Mouse (Mus musculus): ENCODE results near the gene Ttc8. TPM values are rescaled to one million over a fixed set of nuclear protein-coding genes. Genes with fewer than 3 reads are reported as not detected.
"Not testable (repeated sequence)": the region's sequence is repeated elsewhere in the genome, so short reads cannot be mapped to it uniquely, and the experiment has no call there.

The Ttc8 gene
- polyA plus RNA-seq, 1 experiment from 2014 or later, result 43.4 TPM

DNA sequence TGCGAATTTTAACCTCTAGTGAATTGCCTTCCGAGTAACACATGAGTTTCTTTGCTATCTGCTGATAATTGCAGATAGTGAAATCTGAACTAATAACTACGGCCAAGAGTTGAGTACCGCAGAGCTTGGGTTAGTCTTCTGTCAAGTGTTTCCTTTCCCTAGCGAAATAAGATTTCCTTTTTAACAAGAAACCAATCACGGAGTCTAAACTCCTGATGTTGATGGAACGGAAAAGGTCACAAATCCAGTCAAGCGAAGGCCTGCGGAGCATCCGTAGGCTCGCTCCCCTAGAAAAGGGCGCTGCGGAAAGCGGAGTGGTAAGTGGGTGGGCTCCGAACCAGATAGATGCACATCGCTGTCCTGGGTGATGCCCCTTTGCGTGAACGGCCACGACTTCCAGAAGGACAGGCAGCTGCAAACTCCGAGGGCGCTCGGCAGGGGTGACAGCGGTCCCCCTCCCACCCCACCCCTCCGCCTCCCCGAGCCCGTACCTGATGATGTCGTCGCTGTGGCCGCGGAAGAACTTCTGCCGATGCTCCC is 20.0 kb upstream of the Ttc8 start:
- peak overlapping the region; percentile 64 for H3K4me2 ChIP-seq (replicated peaks; ENCODE audit: low read depth, low read length)
- H3K27ac ChIP-seq (ENCODE audit: low read depth, low read length), result peak overlapping the region; percentile 82
- H3K9me3 ChIP-seq (ENCODE audit: control insufficient read depth, low read length), result no peaks in the 10 kb centered on the region
- H3K9ac ChIP-seq (ENCODE audit: low read depth, low read length), result peak overlapping the region; percentile 60
- no peaks in the 10 kb centered on the region for H3K27me3 ChIP-seq (ENCODE audit: control insufficient read depth, insufficient read depth, low read length)
- 2% methylated on average over 31 of the region's 31 CpGs for WGBS
- DNase-seq (ENCODE audit: low spot score) (peak; percentile 67), ATAC-seq (ENCODE audit: low FRiP score) (peak; percentile 49)
- H3K4me1 ChIP-seq (replicated peaks; ENCODE audit: control insufficient read depth, insufficient read depth, low read length), result no peaks in the 10 kb centered on the region
- no peaks in the 10 kb centered on the region for H3K36me3 ChIP-seq (ENCODE audit: control insufficient read depth, insufficient read depth, low read length)
- peak overlapping the region; percentile 69 for H3K4me3 ChIP-seq (ENCODE audit: low read depth, low read length)

DNA sequence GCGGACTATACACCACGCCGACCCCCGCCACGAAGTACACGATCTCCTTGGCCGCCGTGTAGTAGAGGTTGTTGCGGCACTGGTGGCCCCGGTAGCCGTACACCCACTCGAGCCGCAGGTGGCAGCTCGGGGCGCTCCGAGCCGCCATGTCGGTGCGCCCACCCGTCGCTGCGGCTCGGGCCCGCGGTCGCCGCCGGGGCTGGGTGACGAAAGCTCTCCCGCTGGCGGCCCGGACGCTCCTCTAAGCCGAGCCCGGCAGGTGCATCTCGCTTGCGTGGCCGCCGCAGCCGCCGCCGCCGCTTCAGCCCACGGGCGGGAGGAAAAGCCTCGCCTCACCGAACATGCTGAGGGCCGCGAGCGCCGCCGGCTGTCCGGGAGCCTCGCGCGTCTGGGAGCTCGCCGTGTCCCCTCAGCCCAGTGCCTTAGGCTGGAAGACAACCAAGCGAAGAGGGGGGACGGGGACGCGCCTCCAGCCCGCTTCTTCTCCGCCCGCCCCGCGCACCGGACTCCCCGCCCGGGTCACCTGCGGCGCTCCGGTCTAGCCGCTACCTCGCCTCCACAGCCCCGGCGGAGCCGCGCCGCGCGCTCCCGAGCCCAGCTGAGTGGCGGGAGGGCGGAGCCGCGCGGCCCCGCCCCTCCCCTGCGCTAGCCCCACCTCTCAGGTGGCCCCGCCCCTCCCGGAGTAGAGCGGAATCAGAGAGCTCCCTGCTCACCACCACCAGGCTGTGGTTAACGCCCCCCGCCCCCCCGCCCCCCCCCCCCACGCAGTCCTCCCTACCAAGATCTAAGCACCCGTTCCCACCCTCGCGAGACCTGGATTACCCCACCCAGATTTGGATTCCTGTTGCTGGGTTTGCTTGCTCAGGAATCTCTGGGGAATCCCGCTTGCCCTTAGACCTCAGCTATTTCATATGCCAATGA is 19.2 kb upstream of the Ttc8 start, which contains the start of gene Eml5:
Gene Eml5 (minus strand): TSS at position 604 of the 921 bp plus-strand sequence.
- H3K9ac ChIP-seq (ENCODE audit: low read depth, low read length), result peak within 1 kb of the TSS; percentile 60
- no peaks in the 10 kb centered on the region for H3K9me3 ChIP-seq (ENCODE audit: control insufficient read depth, low read length)
- no peaks in the 10 kb centered on the region for H3K27me3 ChIP-seq (ENCODE audit: control insufficient read depth, insufficient read depth, low read length)
- H3K4me2 ChIP-seq (replicated peaks; ENCODE audit: low read depth, low read length), result peak within 1 kb of the TSS; percentile 64
- WGBS, result under 1% methylated on average over 57 of the region's 101 CpGs
- DNase-seq (ENCODE audit: low spot score) (peak; percentile 92), ATAC-seq (ENCODE audit: low FRiP score) (peak; percentile 92)
- no peaks in the 10 kb centered on the region for H3K4me1 ChIP-seq (replicated peaks; ENCODE audit: control insufficient read depth, insufficient read depth, low read length)
- no peaks in the 10 kb centered on the region for H3K36me3 ChIP-seq (ENCODE audit: control insufficient read depth, insufficient read depth, low read length)
- peak within 1 kb of the TSS; percentile 69 for H3K4me3 ChIP-seq (ENCODE audit: low read depth, low read length)
- peak within 1 kb of the TSS; percentile 82 for H3K27ac ChIP-seq (ENCODE audit: low read depth, low read length)

DNA sequence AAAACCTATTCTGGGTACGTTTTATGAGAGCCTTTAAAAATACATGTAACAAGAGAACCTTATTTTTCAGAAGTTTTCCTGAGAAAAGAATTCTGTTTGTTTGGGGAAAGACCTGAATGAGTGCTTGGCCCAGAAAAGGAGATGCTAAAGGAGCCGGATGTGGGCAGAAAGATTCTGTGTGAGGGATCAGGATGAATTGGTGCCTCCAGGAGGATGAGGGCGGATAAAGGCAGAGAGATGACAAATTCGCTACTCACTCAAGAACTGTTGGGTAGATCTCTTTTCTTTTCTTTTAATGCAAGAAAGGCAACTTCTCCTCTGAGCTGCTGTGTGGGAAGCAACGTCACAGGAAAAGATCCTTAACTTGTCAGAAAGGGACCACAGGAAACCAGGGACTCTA is 14.9 kb upstream of the Ttc8 start:
- Histone ChIP-seq H3K4me2 (replicated peaks; ENCODE audit: low read depth, low read length) (no peak overlapping the region), H3K9ac (ENCODE audit: low read depth, low read length) (no peak overlapping the region), H3K4me1 (replicated peaks; ENCODE audit: control insufficient read depth, insufficient read depth, low read length) (no peaks in the 10 kb centered on the region), H3K27me3 (ENCODE audit: control insufficient read depth, insufficient read depth, low read length) (no peaks in the 10 kb centered on the region), H3K36me3 (ENCODE audit: control insufficient read depth, insufficient read depth, low read length) (no peaks in the 10 kb centered on the region), H3K4me3 (ENCODE audit: low read depth, low read length) (no peak overlapping the region), H3K27ac (ENCODE audit: low read depth, low read length) (no peak overlapping the region), H3K9me3 (ENCODE audit: control insufficient read depth, low read length) (no peaks in the 10 kb centered on the region)
- DNase-seq (ENCODE audit: low spot score), result no peak
- 72% methylated on average over 5 of the region's 5 CpGs for WGBS
- no peak for ATAC-seq (ENCODE audit: low FRiP score)

DNA sequence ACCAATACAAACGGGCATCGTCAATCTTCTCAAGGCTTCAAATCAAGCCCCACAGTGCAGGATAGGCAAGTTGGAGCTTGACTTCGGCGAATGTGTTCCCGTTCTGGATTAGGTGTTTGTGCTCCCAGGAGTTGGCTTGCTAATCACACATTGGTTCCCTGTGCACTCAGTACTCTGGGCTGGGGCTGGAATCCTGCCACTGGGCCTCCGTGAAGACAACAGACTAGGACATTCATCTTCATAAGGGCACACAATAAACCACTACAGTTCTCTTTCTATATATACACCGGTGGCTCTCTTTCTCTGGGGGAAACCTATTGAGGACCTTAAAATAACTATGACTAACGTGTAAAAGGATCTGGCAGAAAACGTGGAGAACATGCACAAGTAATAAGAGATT is 10.3 kb upstream of the Ttc8 start:
- no peaks in the 10 kb centered on the region for H3K36me3 ChIP-seq (ENCODE audit: control insufficient read depth, insufficient read depth, low read length)
- H3K27ac ChIP-seq (ENCODE audit: low read depth, low read length), result no peak overlapping the region
- H3K4me3 ChIP-seq (ENCODE audit: low read depth, low read length), result no peak overlapping the region
- no peaks in the 10 kb centered on the region for H3K27me3 ChIP-seq (ENCODE audit: control insufficient read depth, insufficient read depth, low read length)
- DNase-seq (ENCODE audit: low spot score) (no peak), ATAC-seq (ENCODE audit: low FRiP score) (no peak)
- 74% methylated on average over 9 of the region's 9 CpGs for WGBS
- H3K9ac ChIP-seq (ENCODE audit: low read depth, low read length), result no peak overlapping the region
- H3K4me1 ChIP-seq (replicated peaks; ENCODE audit: control insufficient read depth, insufficient read depth, low read length), result no peaks in the 10 kb centered on the region
- no peaks in the 10 kb centered on the region for H3K9me3 ChIP-seq (ENCODE audit: control insufficient read depth, low read length)
- H3K4me2 ChIP-seq (replicated peaks; ENCODE audit: low read depth, low read length), result no peak overlapping the region

DNA sequence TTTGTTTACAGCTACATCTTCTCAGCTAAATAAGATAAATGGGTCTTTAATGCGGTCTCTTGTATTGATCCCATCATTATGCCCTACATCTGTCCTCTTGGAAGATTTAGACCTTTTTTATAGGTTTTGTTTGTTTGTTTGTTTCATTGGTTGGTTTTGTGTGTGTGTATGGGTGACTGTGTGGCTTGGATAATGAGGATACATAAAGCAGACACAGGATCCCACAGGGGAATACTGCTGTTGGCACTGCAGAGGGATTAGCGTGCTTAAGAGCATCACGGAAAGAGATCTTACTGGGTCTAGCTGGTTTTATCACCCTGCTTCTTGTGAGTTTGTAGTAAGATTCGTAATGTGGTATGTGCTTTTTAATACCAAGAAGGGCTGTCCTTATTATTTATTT is 10.8 kb downstream of the Ttc8 start:
- H3K9me3 ChIP-seq (ENCODE audit: control insufficient read depth, low read length), result no peaks in the 10 kb centered on the region
- no peak for ATAC-seq (ENCODE audit: low FRiP score)
- no peaks in the 10 kb centered on the region for H3K36me3 ChIP-seq (ENCODE audit: control insufficient read depth, insufficient read depth, low read length)
- no peaks in the 10 kb centered on the region for H3K27me3 ChIP-seq (ENCODE audit: control insufficient read depth, insufficient read depth, low read length)
- no peak overlapping the region for H3K4me2 ChIP-seq (replicated peaks; ENCODE audit: low read depth, low read length)
- H3K4me1 ChIP-seq (replicated peaks; ENCODE audit: control insufficient read depth, insufficient read depth, low read length), result no peaks in the 10 kb centered on the region
- H3K9ac ChIP-seq (ENCODE audit: low read depth, low read length), result no peak overlapping the region
- WGBS, result 81% methylated on average over 4 of the region's 4 CpGs
- H3K4me3 ChIP-seq (ENCODE audit: low read depth, low read length), result no peak overlapping the region
- DNase-seq (ENCODE audit: low spot score), result no peak
- no peak overlapping the region for H3K27ac ChIP-seq (ENCODE audit: low read depth, low read length)

DNA sequence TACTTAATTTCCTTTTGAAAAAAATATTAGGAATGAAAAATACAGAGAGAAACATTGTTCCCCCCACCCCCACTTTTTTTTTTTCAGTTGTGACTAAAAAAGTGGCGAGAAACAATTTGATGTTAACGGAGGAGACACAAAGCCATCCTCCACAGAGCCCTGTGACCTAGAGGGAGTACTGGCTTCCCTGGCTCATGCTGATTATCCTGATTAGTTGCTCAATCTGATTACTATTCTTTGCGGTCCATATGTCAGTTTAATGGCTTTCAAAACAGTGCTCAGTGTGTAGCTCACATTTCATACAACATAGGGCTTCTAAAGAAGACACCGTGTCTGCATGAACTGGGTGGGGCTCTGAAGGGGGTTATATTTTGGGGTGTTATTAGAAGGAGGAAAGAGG is 12.1 kb downstream of the Ttc8 start:
- no peaks in the 10 kb centered on the region for H3K27me3 ChIP-seq (ENCODE audit: control insufficient read depth, insufficient read depth, low read length)
- ATAC-seq (ENCODE audit: low FRiP score) (no peak), DNase-seq (ENCODE audit: low spot score) (no peak)
- no peaks in the 10 kb centered on the region for H3K9me3 ChIP-seq (ENCODE audit: control insufficient read depth, low read length)
- H3K4me2 ChIP-seq (replicated peaks; ENCODE audit: low read depth, low read length), result no peak overlapping the region
- H3K4me3 ChIP-seq (ENCODE audit: low read depth, low read length), result no peak overlapping the region
- WGBS, result 89% methylated on average over 4 of the region's 4 CpGs
- H3K36me3 ChIP-seq (ENCODE audit: control insufficient read depth, insufficient read depth, low read length), result no peaks in the 10 kb centered on the region
- H3K4me1 ChIP-seq (replicated peaks; ENCODE audit: control insufficient read depth, insufficient read depth, low read length), result no peaks in the 10 kb centered on the region
- H3K27ac ChIP-seq (ENCODE audit: low read depth, low read length), result no peak overlapping the region
- no peak overlapping the region for H3K9ac ChIP-seq (ENCODE audit: low read depth, low read length)

DNA sequence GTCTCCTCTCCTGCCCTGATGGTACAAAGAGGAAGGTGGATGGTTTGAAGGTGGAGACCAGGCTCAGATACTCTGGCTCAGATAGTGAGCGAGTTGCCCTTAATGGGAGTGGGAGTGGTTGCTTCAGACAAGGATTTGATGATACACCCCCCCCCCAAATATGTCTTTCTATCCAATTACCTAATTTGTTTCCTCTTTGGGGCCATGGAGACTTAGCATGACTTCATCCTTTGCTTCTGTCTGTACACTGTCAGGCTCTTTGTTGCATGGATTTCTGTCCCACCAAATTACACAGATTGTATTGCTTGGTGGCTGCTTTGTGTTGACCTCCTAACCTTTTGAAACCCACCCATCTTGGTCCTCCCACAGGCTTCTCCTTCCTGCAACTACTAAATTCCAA is 12.5 kb downstream of the Ttc8 start:
- H3K36me3 ChIP-seq (ENCODE audit: control insufficient read depth, insufficient read depth, low read length), result no peaks in the 10 kb centered on the region
- DNase-seq (ENCODE audit: low spot score) (no peak), ATAC-seq (ENCODE audit: low FRiP score) (no peak)
- H3K9ac ChIP-seq (ENCODE audit: low read depth, low read length), result no peak overlapping the region
- H3K4me2 ChIP-seq (replicated peaks; ENCODE audit: low read depth, low read length), result no peak overlapping the region
- 94% methylated on average over 1 of the region's 1 CpGs for WGBS
- H3K9me3 ChIP-seq (ENCODE audit: control insufficient read depth, low read length), result no peaks in the 10 kb centered on the region
- no peak overlapping the region for H3K4me3 ChIP-seq (ENCODE audit: low read depth, low read length)
- H3K4me1 ChIP-seq (replicated peaks; ENCODE audit: control insufficient read depth, insufficient read depth, low read length), result no peaks in the 10 kb centered on the region
- H3K27me3 ChIP-seq (ENCODE audit: control insufficient read depth, insufficient read depth, low read length), result no peaks in the 10 kb centered on the region
- H3K27ac ChIP-seq (ENCODE audit: low read depth, low read length), result no peak overlapping the region

DNA sequence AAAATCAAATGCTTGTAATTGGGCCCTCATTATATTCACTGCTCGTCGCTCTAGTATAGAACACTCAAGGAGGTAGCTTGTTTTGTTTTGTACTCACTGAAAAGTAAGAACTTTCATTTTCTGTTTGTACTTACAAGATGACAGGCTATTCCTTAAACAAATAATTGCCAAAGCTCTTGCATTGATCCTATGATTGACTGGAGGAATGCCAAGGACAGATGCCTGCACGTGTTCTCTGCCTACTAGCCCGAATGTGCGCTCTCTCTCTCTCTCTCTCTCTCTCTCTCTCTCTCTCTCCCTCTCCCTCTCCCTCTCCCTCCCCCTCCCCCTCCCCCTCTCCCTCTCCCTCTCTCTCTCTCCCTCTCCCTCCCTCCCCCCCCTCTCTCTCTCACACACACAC is 30.9 kb downstream of the Ttc8 start:
- 71% methylated on average over 5 of the region's 5 CpGs for WGBS
- ATAC-seq (ENCODE audit: low FRiP score); H3K9me3 ChIP-seq (ENCODE audit: control insufficient read depth, low read length); DNase-seq (ENCODE audit: low spot score); H3K27ac ChIP-seq (ENCODE audit: low read depth, low read length); H3K4me1 ChIP-seq (replicated peaks; ENCODE audit: control insufficient read depth, insufficient read depth, low read length); H3K27me3 ChIP-seq (ENCODE audit: control insufficient read depth, insufficient read depth, low read length); H3K9ac ChIP-seq (ENCODE audit: low read depth, low read length); H3K4me3 ChIP-seq (ENCODE audit: low read depth, low read length); H3K4me2 ChIP-seq (replicated peaks; ENCODE audit: low read depth, low read length); H3K36me3 ChIP-seq (ENCODE audit: control insufficient read depth, insufficient read depth, low read length): not testable (repeated sequence)

DNA sequence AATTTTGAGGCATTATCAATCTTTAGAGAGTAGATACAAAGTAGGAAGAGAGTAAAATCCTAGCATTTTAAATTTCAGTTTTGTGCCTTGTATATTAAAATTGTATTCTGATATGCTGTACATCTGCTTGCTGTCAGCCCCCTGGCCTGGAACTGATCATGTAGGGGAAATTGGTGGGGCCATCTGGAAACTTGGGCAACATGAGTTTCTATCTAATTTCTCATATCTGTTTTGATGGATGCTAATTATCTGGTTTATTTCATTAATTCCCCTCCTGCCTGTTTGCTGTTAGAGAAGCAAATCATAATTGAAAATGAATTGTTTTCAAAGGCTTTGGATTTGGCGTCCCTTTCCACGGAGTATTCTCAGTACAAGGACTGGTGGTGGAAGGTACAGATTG is 36.6 kb downstream of the Ttc8 start:
- WGBS, result 96% methylated on average over 2 of the region's 2 CpGs
- no peaks in the 10 kb centered on the region for H3K27me3 ChIP-seq (ENCODE audit: control insufficient read depth, insufficient read depth, low read length)
- no peaks in the 10 kb centered on the region for H3K36me3 ChIP-seq (ENCODE audit: control insufficient read depth, insufficient read depth, low read length)
- DNase-seq (ENCODE audit: low spot score), result no peak
- no peak overlapping the region for H3K27ac ChIP-seq (ENCODE audit: low read depth, low read length)
- H3K4me3 ChIP-seq (ENCODE audit: low read depth, low read length), result no peak overlapping the region
- no peak for ATAC-seq (ENCODE audit: low FRiP score)
- H3K9me3 ChIP-seq (ENCODE audit: control insufficient read depth, low read length), result no peaks in the 10 kb centered on the region
- no peak overlapping the region for H3K4me2 ChIP-seq (replicated peaks; ENCODE audit: low read depth, low read length)
- no peak overlapping the region for H3K9ac ChIP-seq (ENCODE audit: low read depth, low read length)
- H3K4me1 ChIP-seq (replicated peaks; ENCODE audit: control insufficient read depth, insufficient read depth, low read length), result no peaks in the 10 kb centered on the region

Data from hindbrain, embryonic 11.5 days (tissue).